Mouse (Mus musculus): ENCODE data around the gene Psrc1. TPM values are rescaled to one million over a fixed set of nuclear protein-coding genes. Genes with fewer than 3 reads are reported as not detected.

The Psrc1 gene
- polyA plus RNA-seq, 1 experiment from 2014 or later = 81.7 TPM

GRCm38 (mm10) chr3:108406306-108406885 is 22.8 kb downstream of the Psrc1 start:
- 90% methylated on average over 24 of the region's 24 CpGs for WGBS
- no peak overlapping the region for H3K27ac ChIP-seq (replicated peaks; ENCODE audit: low read depth, low read length)
- H3K9me3 ChIP-seq (replicated peaks; ENCODE audit: control insufficient read depth, low read length) = no peaks in the 10 kb centered on the region
- H3K36me3 ChIP-seq (replicated peaks; ENCODE audit: control insufficient read depth, insufficient read depth, low read depth, low read length) = no peaks in the 10 kb centered on the region; the same call in 1 of the 2 replicates
- H3K9ac ChIP-seq (replicated peaks; ENCODE audit: low read length) = no peak overlapping the region
- no peak overlapping the region for H3K4me2 ChIP-seq (ENCODE audit: low read depth, low read length)
- no peaks in the 10 kb centered on the region for H3K27me3 ChIP-seq (ENCODE audit: control insufficient read depth, insufficient read depth, low read length)
- no peak for ATAC-seq (replicated peaks; ENCODE audit: insufficient number of reproducible peaks, low FRiP score, low TSS enrichment, low read depth)
- DNase-seq (ENCODE audit: low spot score) = no peak
- no peak overlapping the region for H3K4me3 ChIP-seq (ENCODE audit: low read depth, low read length)
- H3K4me1 ChIP-seq (ENCODE audit: control insufficient read depth, insufficient read depth, low read length) = no peaks in the 10 kb centered on the region; the same call in 1 of the 2 replicates

DNA sequence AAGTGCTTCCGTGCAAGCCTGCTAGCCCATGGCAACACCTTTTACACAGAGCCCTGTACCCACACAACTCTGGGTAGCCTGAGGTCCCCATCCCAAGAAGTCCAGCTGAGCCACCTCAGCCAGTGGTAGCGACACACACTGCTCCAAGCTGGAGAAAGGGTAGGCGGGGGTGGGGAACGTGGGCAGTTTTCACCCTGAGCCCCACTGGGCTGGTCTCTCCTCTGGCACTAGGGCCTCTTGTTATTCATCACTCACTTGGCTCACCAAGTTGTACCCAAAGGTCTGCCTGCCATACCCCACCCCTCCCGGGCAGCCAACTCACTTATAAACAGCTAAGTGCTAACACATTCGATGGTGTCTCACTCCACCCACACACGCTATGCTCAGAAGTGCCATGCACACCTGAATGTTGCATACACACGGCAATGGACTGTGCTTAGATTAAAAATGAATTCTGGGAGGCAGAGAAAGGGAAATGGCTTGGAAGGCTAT is 24.9 kb downstream of the Psrc1 start:
- Histone ChIP-seq H3K4me2 (ENCODE audit: low read depth, low read length) (no peak overlapping the region), H3K27me3 (ENCODE audit: control insufficient read depth, insufficient read depth, low read length) (no peaks in the 10 kb centered on the region), H3K9ac (replicated peaks; ENCODE audit: low read length) (no peak overlapping the region), H3K9me3 (replicated peaks; ENCODE audit: control insufficient read depth, low read length) (no peaks in the 10 kb centered on the region; the same call in 1 of the 2 replicates), H3K4me3 (ENCODE audit: low read depth, low read length) (no peak overlapping the region), H3K27ac (replicated peaks; ENCODE audit: low read depth, low read length) (no peak overlapping the region), H3K4me1 (ENCODE audit: control insufficient read depth, insufficient read depth, low read length) (no peaks in the 10 kb centered on the region; the same call in 1 of the 2 replicates), H3K36me3 (replicated peaks; ENCODE audit: control insufficient read depth, insufficient read depth, low read depth, low read length) (peaks cover 4% of the 10 kb centered on the region)
- ATAC-seq (replicated peaks; ENCODE audit: insufficient number of reproducible peaks, low FRiP score, low TSS enrichment, low read depth) (no peak), DNase-seq (ENCODE audit: low spot score) (no peak)
- 94% methylated on average over 8 of the region's 8 CpGs for WGBS

GRCm38 (mm10) chr3:108409656-108410358 is 26.2 kb downstream of the Psrc1 start:
- peak overlapping the region; percentile 19 for H3K4me2 ChIP-seq (ENCODE audit: low read depth, low read length)
- peak overlapping the region; percentile 42 for H3K27ac ChIP-seq (replicated peaks; ENCODE audit: low read depth, low read length)
- 47% methylated on average over 8 of the region's 8 CpGs for WGBS
- H3K27me3 ChIP-seq (ENCODE audit: control insufficient read depth, insufficient read depth, low read length) = no peaks in the 10 kb centered on the region
- H3K4me1 ChIP-seq (ENCODE audit: control insufficient read depth, insufficient read depth, low read length) = peaks cover under 1% of the 10 kb centered on the region; the same call in 1 of the 2 replicates
- H3K4me3 ChIP-seq (ENCODE audit: low read depth, low read length) = no peak overlapping the region
- H3K36me3 ChIP-seq (replicated peaks; ENCODE audit: control insufficient read depth, insufficient read depth, low read depth, low read length) = peaks cover 4% of the 10 kb centered on the region
- peak overlapping the region; percentile 53 for H3K9ac ChIP-seq (replicated peaks; ENCODE audit: low read length)
- H3K9me3 ChIP-seq (replicated peaks; ENCODE audit: control insufficient read depth, low read length) = peaks cover 3% of the 10 kb centered on the region; the same call in 1 of the 2 replicates
- ATAC-seq (replicated peaks; ENCODE audit: insufficient number of reproducible peaks, low FRiP score, low TSS enrichment, low read depth) = no peak
- DNase-seq (ENCODE audit: low spot score) = no peak

DNA sequence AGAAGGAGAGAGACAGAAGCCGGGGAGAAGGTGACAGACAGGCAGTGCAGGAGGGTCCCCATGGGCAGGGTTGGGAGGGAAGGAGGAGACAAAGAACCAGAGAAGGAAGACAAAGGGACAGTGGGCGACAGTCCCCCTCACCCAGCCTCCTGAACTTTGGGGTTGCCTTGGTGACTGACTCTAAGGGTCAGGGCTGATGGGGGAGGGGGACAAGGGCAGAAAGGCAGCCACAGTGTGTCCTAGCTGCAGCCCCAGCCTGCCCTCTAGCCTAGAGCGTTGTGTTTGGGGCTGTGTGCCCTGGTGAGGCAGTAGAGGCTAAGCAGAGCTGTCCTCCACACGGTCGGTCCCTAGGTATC is 26.7 kb downstream of the Psrc1 start:
- 15% methylated on average over 5 of the region's 5 CpGs for WGBS
- DNase-seq (ENCODE audit: low spot score) (no peak), ATAC-seq (replicated peaks; ENCODE audit: insufficient number of reproducible peaks, low FRiP score, low TSS enrichment, low read depth) (peak; percentile 53)
- H3K27me3 ChIP-seq (ENCODE audit: control insufficient read depth, insufficient read depth, low read length) = no peaks in the 10 kb centered on the region
- peak overlapping the region; percentile 53 for H3K9ac ChIP-seq (replicated peaks; ENCODE audit: low read length)
- peak overlapping the region; percentile 32; the same call in 1 of the 2 replicates for H3K4me2 ChIP-seq (ENCODE audit: low read depth, low read length)
- peaks cover 3% of the 10 kb centered on the region; the same call in 1 of the 2 replicates for H3K9me3 ChIP-seq (replicated peaks; ENCODE audit: control insufficient read depth, low read length)
- H3K4me1 ChIP-seq (ENCODE audit: control insufficient read depth, insufficient read depth, low read length) = peaks cover 5% of the 10 kb centered on the region; the same call in 1 of the 2 replicates
- peaks cover 4% of the 10 kb centered on the region for H3K36me3 ChIP-seq (replicated peaks; ENCODE audit: control insufficient read depth, insufficient read depth, low read depth, low read length)
- no peak overlapping the region for H3K4me3 ChIP-seq (ENCODE audit: low read depth, low read length)
- H3K27ac ChIP-seq (replicated peaks; ENCODE audit: low read depth, low read length) = peak overlapping the region; percentile 42

GRCm38 (mm10) chr3:108411026-108411753 is 27.6 kb downstream of the Psrc1 start:
- peaks cover 4% of the 10 kb centered on the region for H3K36me3 ChIP-seq (replicated peaks; ENCODE audit: control insufficient read depth, insufficient read depth, low read depth, low read length)
- H3K9ac ChIP-seq (replicated peaks; ENCODE audit: low read length) = peak overlapping the region; percentile 53
- H3K4me3 ChIP-seq (ENCODE audit: low read depth, low read length) = no peak overlapping the region
- peaks cover 5% of the 10 kb centered on the region; the same call in 1 of the 2 replicates for H3K4me1 ChIP-seq (ENCODE audit: control insufficient read depth, insufficient read depth, low read length)
- no peak for DNase-seq (ENCODE audit: low spot score)
- peak overlapping the region; percentile 42 for H3K27ac ChIP-seq (replicated peaks; ENCODE audit: low read depth, low read length)
- peak overlapping the region; percentile 32 for H3K4me2 ChIP-seq (ENCODE audit: low read depth, low read length)
- WGBS = 33% methylated on average over 5 of the region's 5 CpGs
- no peak for ATAC-seq (replicated peaks; ENCODE audit: insufficient number of reproducible peaks, low FRiP score, low TSS enrichment, low read depth)
- no peaks in the 10 kb centered on the region for H3K27me3 ChIP-seq (ENCODE audit: control insufficient read depth, insufficient read depth, low read length)
- H3K9me3 ChIP-seq (replicated peaks; ENCODE audit: control insufficient read depth, low read length) = peaks cover 3% of the 10 kb centered on the region; the same call in 1 of the 2 replicates

GRCm38 (mm10) chr3:108411754-108412121 is 28.1 kb downstream of the Psrc1 start:
- Histone ChIP-seq H3K4me3 (ENCODE audit: low read depth, low read length) (no peak overlapping the region), H3K9ac (replicated peaks; ENCODE audit: low read length) (peak overlapping the region; percentile 53), H3K9me3 (replicated peaks; ENCODE audit: control insufficient read depth, low read length) (peaks cover 3% of the 10 kb centered on the region; the same call in 1 of the 2 replicates), H3K27me3 (ENCODE audit: control insufficient read depth, insufficient read depth, low read length) (no peaks in the 10 kb centered on the region; the same call in 1 of the 2 replicates), H3K4me1 (ENCODE audit: control insufficient read depth, insufficient read depth, low read length) (peaks cover 5% of the 10 kb centered on the region; the same call in 1 of the 2 replicates), H3K36me3 (replicated peaks; ENCODE audit: control insufficient read depth, insufficient read depth, low read depth, low read length) (peaks cover 4% of the 10 kb centered on the region), H3K4me2 (ENCODE audit: low read depth, low read length) (peak overlapping the region; percentile 32), H3K27ac (replicated peaks; ENCODE audit: low read depth, low read length) (peak overlapping the region; percentile 42; the same call in 1 of the 2 replicates)
- 59% methylated on average over 8 of the region's 8 CpGs for WGBS
- ATAC-seq (replicated peaks; ENCODE audit: insufficient number of reproducible peaks, low FRiP score, low TSS enrichment, low read depth) = no peak
- no peak for DNase-seq (ENCODE audit: low spot score)

DNA sequence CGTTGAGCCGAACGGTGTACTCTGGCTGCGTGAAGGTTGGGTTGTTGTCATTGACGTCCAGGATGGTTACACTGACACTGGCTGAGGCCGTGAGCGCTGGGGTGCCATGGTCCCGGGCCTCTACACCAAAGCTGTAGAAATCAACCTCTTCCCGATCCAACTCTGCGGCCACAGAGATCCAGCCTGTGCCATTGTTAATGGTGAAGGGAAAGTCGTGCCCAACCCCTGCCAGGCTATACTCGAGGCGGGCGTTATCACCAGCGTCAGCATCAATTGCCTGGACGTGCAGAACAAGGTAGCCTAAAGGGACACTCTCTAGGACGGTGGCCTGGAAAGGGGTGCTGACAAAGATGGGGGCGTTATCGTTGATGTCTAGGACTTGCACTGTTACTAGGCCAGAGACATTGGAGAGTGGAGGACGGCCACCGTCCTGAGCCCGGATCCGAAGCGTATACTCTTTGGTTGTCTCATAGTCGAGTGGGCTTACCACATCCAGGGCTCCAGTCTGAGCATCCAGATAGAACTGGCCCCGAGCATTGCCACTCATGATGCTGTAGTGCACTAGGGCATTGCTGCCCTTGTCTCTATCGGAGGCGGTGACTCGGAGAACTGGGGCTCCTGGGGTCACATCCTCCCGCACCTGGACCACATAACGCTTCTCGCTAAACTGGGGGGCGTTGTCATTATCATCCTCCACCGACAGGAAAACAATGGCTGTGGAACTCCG is 30.2 kb downstream of the Psrc1 start:
- Histone ChIP-seq H3K4me2 (ENCODE audit: low read depth, low read length) (no peak overlapping the region), H3K4me3 (ENCODE audit: low read depth, low read length) (no peak overlapping the region), H3K9ac (replicated peaks; ENCODE audit: low read length) (no peak overlapping the region), H3K27me3 (ENCODE audit: control insufficient read depth, insufficient read depth, low read length) (no peaks in the 10 kb centered on the region; the same call in 1 of the 2 replicates), H3K27ac (replicated peaks; ENCODE audit: low read depth, low read length) (no peak overlapping the region), H3K4me1 (ENCODE audit: control insufficient read depth, insufficient read depth, low read length) (peaks cover 5% of the 10 kb centered on the region; the same call in 1 of the 2 replicates), H3K9me3 (replicated peaks; ENCODE audit: control insufficient read depth, low read length) (peaks cover 3% of the 10 kb centered on the region; the same call in 1 of the 2 replicates), H3K36me3 (replicated peaks; ENCODE audit: control insufficient read depth, insufficient read depth, low read depth, low read length) (peaks cover 4% of the 10 kb centered on the region)
- DNase-seq (ENCODE audit: low spot score) (no peak), ATAC-seq (replicated peaks; ENCODE audit: insufficient number of reproducible peaks, low FRiP score, low TSS enrichment, low read depth) (no peak)
- 97% methylated on average over 35 of the region's 35 CpGs for WGBS
